Mouse (Mus musculus): ENCODE results near the gene Gm17509.

DNA sequence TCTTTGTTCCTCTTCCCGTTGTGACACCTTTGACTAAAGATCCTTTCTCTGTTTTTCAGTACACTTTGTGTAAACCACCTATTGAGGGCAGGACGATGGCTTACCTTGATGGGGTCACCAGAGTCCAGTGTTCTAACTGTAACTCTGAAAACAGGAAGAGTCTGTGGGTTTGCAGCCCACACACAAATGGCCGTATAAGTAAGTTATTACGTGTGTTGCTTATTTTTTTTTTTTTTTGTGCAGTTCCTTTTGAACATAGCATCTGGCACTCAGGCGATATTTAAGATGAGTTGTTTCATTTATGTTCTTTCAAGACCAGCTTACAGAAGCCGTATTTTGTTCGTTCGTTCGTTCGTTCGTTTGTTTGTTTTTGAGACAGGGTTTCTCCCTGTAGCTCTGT, 3.3 kb downstream of the Gm17509 start:
- TF ChIP-seq CTCF (IDR thresholded peaks at IDR 0.05; ENCODE audit: low read depth, low read length) = no peak
- TF ChIP-seq GATA1 (IDR thresholded peaks at IDR 0.05; ENCODE audit: borderline replicate concordance, low read length) = no peak

Measured in G1E (cell line).